Mouse (Mus musculus) heart, adult 2 months (tissue): ENCODE data around the gene Sel1l2. TPM values are rescaled to one million over a fixed set of nuclear protein-coding genes. Genes with fewer than 3 reads are reported as not detected.

Source experiments
- DNase-seq, 2 experiments: peaks; one replicate each; pipeline ENCODE4 v3.0.0; 2021
- H3K27ac ChIP-seq: fragments of 200-600 bp; 2 replicates; pipeline ENCODE4 v1.8.1; 2022
- H3K27me3 ChIP-seq: fragments of 200-500 bp; 2 replicates; pipeline ENCODE4 v1.6.1; 2012; ENCODE audit warnings: mild to moderate bottlenecking, low read length, inconsistent platforms, mixed read lengths; ENCODE audit not compliant: control insufficient read depth, insufficient read depth
- H3K36me3 ChIP-seq: fragments of 200-500 bp; 2 replicates; pipeline ENCODE4 v1.6.1; 2012; ENCODE audit warnings: low read length, inconsistent platforms; ENCODE audit not compliant: control insufficient read depth, insufficient read depth
- H3K4me1 ChIP-seq: fragments of 200-500 bp; 2 replicates; pipeline ENCODE4 v1.6.1; 2011; ENCODE audit warnings: low read length; ENCODE audit not compliant: control insufficient read depth, insufficient read depth
- H3K4me3 ChIP-seq: fragments of 200-600 bp; 2 replicates; pipeline ENCODE4 v1.8.1; 2022
- H3K79me2 ChIP-seq: fragments of 200-500 bp; replicated peaks from 2 replicates; pipeline ENCODE4 v1.6.1; 2012; ENCODE audit warnings: mild to moderate bottlenecking, inconsistent platforms, low read length, moderate library complexity, mixed read lengths; ENCODE audit not compliant: control insufficient read depth, insufficient read depth
- H3K9ac ChIP-seq: fragments of 200-500 bp; 2 replicates; pipeline ENCODE4 v1.6.1; 2012; ENCODE audit warnings: low read depth, mild to moderate bottlenecking, control low read depth, inconsistent platforms, low read length, mixed read lengths
- CTCF ChIP-seq: fragments of 200-600 bp; IDR thresholded peaks from 2 replicates; pipeline ENCODE4 v1.8.1; 2022; ENCODE audit warnings: antibody characterized with exemption, mild to moderate bottlenecking, moderate library complexity
- EP300 ChIP-seq: fragments of 200-500 bp; IDR thresholded peaks from 2 replicates; pipeline ENCODE4 v1.6.1; 2011; ENCODE audit warnings: low read depth, low read length, control low read depth; ENCODE audit not compliant: insufficient read depth
- POLR2A ChIP-seq: fragments of 200-500 bp; IDR thresholded peaks from 2 replicates; pipeline ENCODE4 v1.6.1; 2011; ENCODE audit warnings: mild to moderate bottlenecking, low read depth, low read length, control low read depth; ENCODE audit not compliant: insufficient read depth
- WGBS: fragments of 180-500 bp; shearing (Covaris S2); methylation state at CpG from one replicate; pipeline ENCODE4 v1.1.7; 2018; 5-methylcytosine and 5-hydroxymethylcytosine counted together
- intact Hi-C: fragments of 180-260 bp; cut with DNase I; formaldehyde crosslinking; loops from one replicate; pipeline ENCODE4 v1.15.1; 2025
- polyA plus RNA-seq: library from polyadenylated mRNA; depleted of rRNA; stranded (reverse); fragments of >200 nt; gene quantifications from 2 replicates; pipeline ENCODE4 v1.2.3, GENCODE M21; 2012
- total RNA-seq, 2 experiments: library from RNA; stranded (reverse); gene quantifications; 2 replicates each; pipeline ENCODE4 v1.2.3; 2021

Sel1l2 gene
- total and polyA plus RNA-seq, 3 experiments: not detected

DNA sequence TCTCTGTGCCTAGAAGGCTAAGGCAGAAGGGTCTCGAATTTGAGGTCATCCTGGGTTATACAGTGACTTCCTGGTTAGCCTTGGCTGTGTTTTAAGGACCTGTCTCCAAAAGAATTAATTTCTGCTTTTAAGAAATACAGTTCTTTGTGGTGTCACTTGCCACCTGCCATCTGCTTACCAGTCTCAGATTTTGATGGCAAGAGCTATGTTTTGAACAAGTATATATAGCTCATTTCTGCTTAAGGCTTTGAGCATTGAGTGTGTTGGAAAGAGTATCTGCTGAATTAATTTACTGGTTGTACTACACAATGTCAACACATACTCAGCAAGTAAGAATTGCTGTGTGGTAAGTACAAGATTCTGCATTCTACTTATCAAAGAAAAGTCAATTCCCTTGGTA, 159.2 kb downstream of the Sel1l2 start:
- H3K27me3 ChIP-seq: no peaks in the 10 kb centered on the region
- no peaks in the 10 kb centered on the region for H3K4me1 ChIP-seq
- no peak for DNase-seq
- H3K79me2 ChIP-seq: no peaks in the 10 kb centered on the region
- no peaks in the 10 kb centered on the region for H3K36me3 ChIP-seq
- no peak overlapping the region for H3K9ac ChIP-seq
- WGBS: 35% methylated on average over 1 of the region's 1 CpGs
- no peak overlapping the region for H3K4me3 ChIP-seq
- intact Hi-C loops: no loop called here
- no peak for TF ChIP-seq CTCF
- TF ChIP-seq POLR2A: no peak
- no peak for TF ChIP-seq EP300
- no peak overlapping the region for H3K27ac ChIP-seq

DNA sequence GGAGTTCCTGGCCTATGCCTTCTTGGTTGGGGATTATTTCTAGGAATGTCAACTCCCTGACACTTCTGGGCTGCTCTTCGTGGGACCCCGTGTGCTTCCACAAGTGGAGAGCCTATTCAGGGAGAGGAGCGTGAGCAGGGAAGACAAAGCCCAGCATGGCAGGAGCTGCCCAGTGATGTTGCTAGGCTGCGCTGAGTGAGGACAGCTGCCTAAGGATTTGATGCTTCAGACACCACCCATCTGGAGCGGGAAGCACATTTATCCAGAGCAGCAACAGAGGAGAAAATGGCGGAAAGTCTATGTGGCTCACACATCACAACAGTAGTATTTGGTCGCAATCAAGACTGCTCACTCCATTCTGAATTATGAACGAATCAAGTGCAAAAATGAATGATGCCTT, 169.2 kb downstream of the Sel1l2 start:
- no peak for DNase-seq
- no peak overlapping the region for H3K9ac ChIP-seq
- H3K4me3 ChIP-seq: no peak overlapping the region
- no peaks in the 10 kb centered on the region for H3K79me2 ChIP-seq
- H3K27ac ChIP-seq: no peak overlapping the region
- H3K27me3 ChIP-seq: no peaks in the 10 kb centered on the region
- 71% methylated on average over 8 of the region's 8 CpGs for WGBS
- TF ChIP-seq POLR2A (no peak), CTCF (no peak), EP300 (no peak)
- no peaks in the 10 kb centered on the region for H3K4me1 ChIP-seq
- intact Hi-C loops: no loop called here
- no peaks in the 10 kb centered on the region for H3K36me3 ChIP-seq

DNA sequence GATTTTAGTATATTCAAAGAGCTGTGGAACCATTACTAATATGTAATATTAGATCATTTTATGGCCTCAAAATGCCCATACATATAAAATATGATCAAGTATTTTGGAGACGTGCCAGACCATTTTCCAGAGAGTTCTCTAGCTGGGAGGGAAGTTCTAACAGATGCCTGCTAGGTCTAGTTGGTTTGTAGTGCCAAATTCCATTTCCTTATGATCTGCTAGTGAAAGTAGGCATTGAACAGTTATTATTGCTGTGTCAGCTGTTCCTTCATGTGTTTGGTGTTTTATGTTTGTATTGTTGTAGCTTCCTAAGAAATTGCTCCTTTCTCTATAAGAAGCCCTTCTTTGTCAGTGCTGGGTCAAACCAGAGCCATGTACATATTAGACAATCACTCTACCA, 173.5 kb downstream of the Sel1l2 start:
- no peaks in the 10 kb centered on the region for H3K79me2 ChIP-seq
- no peak for TF ChIP-seq EP300
- no peak for TF ChIP-seq POLR2A
- no peak for TF ChIP-seq CTCF
- no peaks in the 10 kb centered on the region for H3K27me3 ChIP-seq
- WGBS: 65% methylated on average over 1 of the region's 1 CpGs
- no peak overlapping the region for H3K27ac ChIP-seq
- intact Hi-C loops: no loop called here
- no peak overlapping the region for H3K9ac ChIP-seq
- H3K4me1 ChIP-seq: no peaks in the 10 kb centered on the region
- no peak for DNase-seq
- no peaks in the 10 kb centered on the region for H3K36me3 ChIP-seq
- H3K4me3 ChIP-seq: no peak overlapping the region

DNA sequence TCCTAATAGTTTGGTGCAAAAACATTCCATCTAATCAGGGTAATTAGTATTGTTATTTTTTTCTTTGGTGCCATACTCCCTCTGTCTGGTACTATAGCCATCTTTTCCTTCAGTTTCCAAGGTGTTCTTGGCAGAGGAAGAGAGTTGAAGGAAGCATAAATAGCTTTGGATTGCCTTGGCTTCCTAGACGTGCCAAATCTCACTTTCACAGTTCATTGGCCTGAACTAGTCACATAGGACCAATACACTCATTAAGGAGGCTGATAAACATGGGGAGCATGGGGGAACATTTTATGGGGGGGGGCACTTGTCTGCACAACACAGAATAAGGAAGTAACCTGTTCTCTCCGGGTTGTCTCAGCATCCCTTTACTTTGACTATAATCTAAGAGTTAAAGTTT, 174.1 kb downstream of the Sel1l2 start:
- intact Hi-C loops: no loop called here
- H3K9ac ChIP-seq: no peak overlapping the region
- H3K79me2 ChIP-seq: no peaks in the 10 kb centered on the region
- DNase-seq: no peak
- H3K4me3 ChIP-seq: no peak overlapping the region
- H3K4me1 ChIP-seq: no peaks in the 10 kb centered on the region
- TF ChIP-seq EP300 (no peak), POLR2A (no peak), CTCF (no peak)
- no peak overlapping the region for H3K27ac ChIP-seq
- 52% methylated on average over 2 of the region's 2 CpGs for WGBS
- H3K36me3 ChIP-seq: no peaks in the 10 kb centered on the region
- H3K27me3 ChIP-seq: no peaks in the 10 kb centered on the region

DNA sequence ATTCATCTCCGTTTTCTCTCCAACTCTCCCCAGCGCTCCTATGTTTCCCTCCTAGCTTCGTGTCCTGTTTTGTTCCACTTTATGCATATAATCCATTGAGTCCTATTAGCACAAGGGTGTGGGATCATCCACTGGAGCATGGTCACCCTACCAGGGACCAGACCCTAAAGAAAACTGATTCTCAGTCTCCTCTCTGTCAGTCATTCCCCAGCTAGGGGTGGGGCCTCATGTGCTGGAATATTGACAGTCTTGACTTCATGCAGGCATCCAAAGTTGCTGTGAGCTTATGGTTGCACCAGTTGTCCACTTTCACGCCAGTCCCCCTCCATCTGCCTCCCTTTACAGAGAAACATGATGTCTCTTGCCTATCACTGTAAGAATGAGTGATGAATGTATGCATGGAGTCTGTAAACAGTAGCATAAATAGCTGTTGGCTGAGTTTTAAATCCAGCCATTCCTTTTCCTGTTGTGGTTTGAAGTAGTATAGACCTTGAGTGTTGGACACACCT, 174.9 kb downstream of the Sel1l2 start:
- Histone ChIP-seq H3K27me3 (no peaks in the 10 kb centered on the region), H3K4me3 (no peak overlapping the region), H3K36me3 (no peaks in the 10 kb centered on the region), H3K4me1 (no peaks in the 10 kb centered on the region), H3K9ac (no peak overlapping the region), H3K27ac (no peak overlapping the region), H3K79me2 (no peaks in the 10 kb centered on the region)
- intact Hi-C loops: no loop called here
- no peak for DNase-seq
- 88% methylated on average over 4 of the region's 4 CpGs for WGBS
- TF ChIP-seq CTCF (no peak), POLR2A (no peak), EP300 (no peak)

DNA sequence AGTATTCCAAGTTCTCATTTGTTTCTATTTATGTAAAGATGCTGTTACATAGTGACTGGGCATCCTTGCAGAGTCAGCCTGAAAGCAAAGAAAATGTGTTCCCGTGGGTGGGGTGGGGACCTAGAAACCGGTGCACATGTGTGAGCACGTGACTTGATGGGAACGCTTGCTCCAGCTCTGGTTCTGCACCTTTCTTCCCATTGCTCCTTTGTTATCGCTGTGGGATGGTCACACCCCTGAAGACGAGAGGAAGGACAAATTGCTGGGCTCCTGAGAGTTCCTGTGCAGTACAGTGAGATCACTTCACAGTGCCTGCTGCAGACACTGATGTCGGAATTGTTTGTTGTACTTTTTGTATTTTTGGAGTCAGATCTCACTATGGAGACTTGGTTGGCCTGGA, 185.8 kb downstream of the Sel1l2 start:
- Histone ChIP-seq H3K27ac (no peak overlapping the region), H3K27me3 (no peaks in the 10 kb centered on the region), H3K9ac (no peak overlapping the region), H3K36me3 (peaks cover 11% of the 10 kb centered on the region), H3K4me1 (no peaks in the 10 kb centered on the region), H3K4me3 (no peak overlapping the region), H3K79me2 (no peaks in the 10 kb centered on the region)
- DNase-seq: no peak
- intact Hi-C loops: loop anchor here (5.0 kb wide), 1 partner anchor 224 kb away; no protein-coding TSS in a partner anchor
- TF ChIP-seq POLR2A (no peak), EP300 (no peak), CTCF (no peak)
- 93% methylated on average over 7 of the region's 7 CpGs for WGBS
